Mouse (Mus musculus) sigmoid colon, adult 10 weeks (tissue): Measurements from ENCODE around the gene Prc1. TPM values are rescaled to one million over a fixed set of nuclear protein-coding genes. Genes with fewer than 3 reads are reported as not detected.

ENCODE experiments used
- polyA plus RNA-seq: library from polyadenylated mRNA; stranded (reverse); fragments of 350-450 nt; fragmentation: Illumina TruSeq; extraction: RNeasy Lipid Tissue Mini Kit (QIAGEN cat#74804); gene quantifications from one replicate; pipeline ENCODE4 v1.2.3, GENCODE M21; 2014; ENCODE audit warnings: low read depth, low replicate concordance

The Prc1 gene
- polyA plus RNA-seq: 29.1 TPM

DNA sequence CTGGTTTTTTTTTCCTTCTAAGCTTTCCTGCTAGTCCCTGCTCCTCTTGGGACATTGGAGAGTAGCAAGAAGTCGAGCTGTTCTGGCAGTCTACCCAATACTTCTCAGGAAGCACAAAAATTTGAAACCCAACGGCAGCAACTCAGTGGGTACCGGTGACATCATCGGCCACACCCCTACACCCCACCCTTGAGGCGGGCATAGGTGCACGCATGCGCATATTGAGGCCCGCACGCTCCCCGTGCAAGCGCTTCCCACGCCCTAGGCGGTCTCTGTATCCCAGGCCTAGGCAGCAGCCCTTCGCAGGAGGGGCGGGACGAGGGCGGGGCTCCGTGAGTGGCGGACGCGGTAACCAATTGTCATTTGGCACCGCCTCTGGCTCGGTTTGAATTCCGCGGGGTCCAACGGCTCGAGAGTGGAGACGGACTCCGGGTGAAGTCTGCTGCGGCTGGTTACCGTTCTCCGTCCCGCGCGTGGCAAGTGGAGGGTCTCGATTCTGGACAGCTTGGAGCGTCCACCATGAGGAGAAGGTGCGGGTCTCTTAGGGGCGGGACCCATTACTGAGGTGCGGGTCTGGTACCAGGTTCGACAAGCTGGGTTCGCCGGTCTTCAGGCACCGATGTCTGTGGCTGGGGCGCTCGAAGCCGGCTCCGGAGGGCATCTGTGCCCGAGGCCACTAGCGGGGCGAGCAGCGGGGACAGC lies at the start of gene Prc1:
Gene Prc1 (plus strand): TSS at position 389 of the 702 bp plus-strand sequence.

DNA sequence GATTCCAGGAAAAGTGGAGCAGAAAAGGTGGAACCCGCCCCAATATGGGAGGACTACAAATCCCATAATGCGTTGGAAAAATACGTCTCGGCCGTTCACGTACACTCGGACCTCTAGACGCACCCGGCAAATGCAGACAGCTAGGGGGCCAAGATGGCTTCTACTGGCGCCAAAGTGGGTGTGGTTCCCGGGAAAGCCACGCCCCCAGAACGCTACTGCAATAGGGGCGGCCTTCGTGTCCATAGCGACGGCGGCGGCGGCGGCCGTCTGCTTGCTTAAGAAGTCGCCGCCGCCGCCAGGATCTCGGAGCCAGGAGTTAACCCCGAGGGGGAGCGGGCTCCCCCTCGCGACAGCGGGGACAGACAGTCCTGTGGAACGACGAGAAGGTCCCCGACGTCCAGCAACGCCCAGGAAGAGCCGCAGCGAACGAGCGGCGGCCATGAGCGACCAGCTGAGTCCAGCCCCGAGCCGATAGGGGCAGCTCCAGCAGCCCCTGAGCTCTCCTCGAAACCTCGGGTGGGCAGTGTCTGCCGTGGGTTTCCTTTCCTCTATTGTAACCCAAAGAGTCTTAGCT lies 48.0 kb upstream of the Prc1 start, which contains the start of gene Ttll13:
Gene Ttll13 (plus strand): TSS at position 229 of the 574 bp plus-strand sequence.

DNA sequence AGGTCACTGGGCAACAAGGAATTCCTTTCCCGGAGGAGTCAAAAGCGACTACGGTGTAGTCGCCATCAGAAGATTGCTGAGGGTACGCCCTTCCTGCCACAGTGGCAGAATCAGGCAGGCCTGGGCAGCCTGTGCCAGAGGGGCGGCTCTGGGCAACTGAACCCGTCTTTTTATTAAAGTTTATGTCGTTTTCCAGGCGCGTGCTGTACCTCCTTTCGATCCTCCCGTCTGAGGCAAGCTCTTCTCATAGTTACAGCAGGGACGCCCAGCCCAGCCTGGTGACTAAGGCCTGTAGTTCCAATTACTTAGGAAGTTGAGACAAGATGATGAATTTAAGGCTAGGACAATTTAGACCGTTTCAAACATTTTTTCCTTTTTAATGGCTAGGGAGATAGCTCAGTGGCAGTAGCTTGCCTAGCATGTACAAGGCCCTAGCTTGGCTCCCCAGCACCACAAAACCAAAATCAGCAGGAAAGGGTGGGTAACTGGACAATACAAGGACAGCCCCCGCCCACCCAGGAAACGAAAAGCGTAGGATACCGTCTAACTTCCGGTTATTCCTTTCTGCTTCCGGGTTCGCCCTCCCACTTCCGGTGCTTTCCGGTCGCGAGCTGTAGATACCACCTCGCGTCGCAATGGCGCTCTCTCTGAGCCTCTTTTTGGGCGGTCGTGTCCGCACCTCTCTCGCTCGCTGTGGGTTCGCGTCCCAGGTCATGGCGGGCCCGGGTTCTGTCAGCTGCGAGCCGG lies 33.5 kb upstream of the Prc1 start, which contains the start of gene Ngrn:
Gene Ngrn (plus strand): TSS at position 591 of the 747 bp plus-strand sequence.

DNA sequence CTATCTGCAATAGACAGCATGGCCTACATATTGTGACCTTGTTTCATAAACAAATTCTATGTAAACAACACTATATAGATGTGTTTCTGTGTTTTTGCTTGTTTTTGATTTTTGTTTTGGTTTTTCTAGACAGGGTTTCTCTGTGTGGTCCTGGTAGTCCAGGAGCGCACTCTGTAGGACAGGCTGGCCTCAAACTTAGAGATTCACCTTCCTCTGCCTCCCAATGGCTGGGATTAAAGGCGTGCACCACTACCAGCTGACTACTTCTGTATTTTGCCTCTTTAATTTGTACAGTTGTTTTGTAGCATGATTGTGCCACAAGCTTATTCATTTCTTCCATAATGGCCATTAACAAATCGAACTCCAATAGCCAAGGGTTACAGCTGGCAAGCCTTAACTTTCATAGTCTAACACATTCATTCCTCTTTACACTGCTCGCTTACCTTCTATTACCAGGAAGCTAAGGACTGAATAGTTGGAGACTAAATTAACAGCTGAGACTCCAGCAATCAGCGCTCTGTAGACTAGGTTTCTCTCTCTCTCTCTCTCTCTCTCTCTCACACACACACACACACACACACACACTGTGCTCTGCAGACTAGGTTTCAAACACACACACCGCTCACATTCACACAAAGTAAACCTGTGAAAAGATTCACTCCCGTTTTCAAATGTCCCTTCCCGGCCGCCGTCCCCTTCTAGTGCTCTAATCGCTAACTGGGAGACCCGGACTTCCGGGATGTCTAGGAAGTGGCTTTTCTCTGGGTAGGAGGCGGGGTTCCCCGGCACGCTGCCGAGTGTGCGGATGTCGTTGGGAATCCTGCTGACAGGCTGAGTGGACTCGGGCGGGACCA lies 25.1 kb upstream of the Prc1 start, which contains the start of gene Vps33b:
Gene Vps33b (plus strand): TSS at position 753 of the 854 bp plus-strand sequence.

DNA sequence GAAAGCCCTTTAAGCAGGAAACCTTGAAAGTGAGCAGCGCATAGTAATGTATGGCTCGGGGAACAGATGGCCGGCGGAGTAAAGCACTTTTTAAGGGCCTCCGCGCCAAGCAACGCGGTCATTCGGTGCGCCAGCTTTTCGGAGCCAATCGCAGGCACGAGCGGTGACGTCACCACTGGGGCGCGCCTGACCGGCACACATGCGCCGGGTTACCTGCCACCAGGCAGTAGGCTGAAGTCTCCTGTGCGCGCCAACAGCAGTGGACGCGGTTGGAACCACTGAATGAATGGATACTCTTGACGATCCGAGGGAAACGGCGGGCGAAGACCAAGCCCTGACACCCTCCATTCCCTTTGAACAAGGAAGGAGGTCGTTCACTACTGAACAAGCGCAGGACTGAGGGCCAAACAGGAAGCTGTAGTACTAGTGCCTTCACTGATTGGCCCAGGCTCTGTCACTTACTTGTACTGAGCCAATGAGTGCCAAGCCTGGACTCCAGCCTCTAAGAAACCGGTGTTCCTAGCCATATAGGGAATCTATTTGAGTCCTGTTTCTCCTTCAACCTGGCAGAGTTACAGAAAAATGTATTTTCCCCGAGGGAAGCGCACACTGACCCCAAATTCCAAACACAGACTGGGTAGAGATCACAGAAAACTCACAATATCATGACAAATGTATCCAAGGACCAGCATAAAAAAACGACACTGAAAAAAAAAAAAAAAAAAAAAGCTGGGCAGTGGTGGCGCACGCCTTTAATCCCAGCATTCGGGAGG lies 30.0 kb downstream of the Prc1 start, which contains the start of gene Rccd1:
Gene Rccd1 (minus strand): TSS at position 412 of the 773 bp plus-strand sequence.

DNA sequence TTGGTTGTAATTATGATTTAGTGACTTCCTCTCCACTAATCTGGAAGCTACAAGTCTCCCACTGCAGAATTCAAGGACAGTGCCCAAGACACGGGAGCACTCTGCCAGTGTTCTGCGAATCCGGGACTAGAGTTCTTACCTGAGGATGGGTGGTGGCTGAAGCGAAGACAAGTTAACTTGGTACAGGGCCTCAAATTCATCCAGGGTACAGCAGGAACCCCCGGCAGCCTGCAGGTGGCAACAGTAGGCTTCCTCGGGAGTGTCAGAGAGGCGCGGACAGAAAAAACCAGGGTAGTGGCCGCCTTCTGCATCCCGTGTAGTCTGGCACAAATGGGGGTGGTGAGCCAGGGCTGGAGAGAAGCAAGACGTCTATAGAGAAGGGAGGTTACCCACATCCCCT lies 46.5 kb downstream of the Prc1 start, which contains the start of gene Unc45a:
Gene Unc45a (minus strand): TSS at position 213 of the 400 bp plus-strand sequence.

DNA sequence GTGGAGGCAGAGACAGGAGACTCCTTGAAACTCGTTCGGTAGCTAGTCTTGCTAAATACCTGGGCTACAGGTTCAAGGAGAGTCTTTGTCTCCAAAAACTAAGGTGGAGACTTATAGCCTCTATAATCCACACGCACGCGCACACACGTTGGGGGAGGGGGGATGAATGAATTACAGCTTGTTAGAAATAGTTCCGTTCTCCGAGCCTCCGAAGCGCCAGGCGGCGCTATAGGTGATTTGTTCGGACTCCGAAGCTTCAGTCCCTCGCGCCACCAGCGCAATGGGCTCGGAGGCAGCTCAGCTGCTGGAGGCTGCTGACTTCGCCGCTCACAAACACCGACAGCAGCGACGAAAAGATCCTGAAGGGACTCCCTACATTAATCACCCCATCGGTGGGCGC lies 48.6 kb downstream of the Prc1 start, which contains the start of gene Hddc3:
Gene Hddc3 (plus strand): TSS at position 247 of the 400 bp plus-strand sequence.

Other genes starting within 250 kb of the Prc1 start
- 5.1 TPM for gene Idh2, start 179.1 kb upstream of the Prc1 start, polyA plus RNA-seq
- 4.6 TPM for gene Sema4b, start 107.6 kb upstream of the Prc1 start, polyA plus RNA-seq
- 39.8 TPM for gene Cib1, start 61.6 kb upstream of the Prc1 start, polyA plus RNA-seq
- 3.4 TPM for gene Gdpgp1, start 61.6 kb upstream of the Prc1 start, polyA plus RNA-seq
- 0.41 TPM for gene Ttll13, start 48.1 kb upstream of the Prc1 start, polyA plus RNA-seq
- 14.2 TPM for gene Ngrn, start 33.2 kb upstream of the Prc1 start, polyA plus RNA-seq
- gene Vps33b, start 24.8 kb upstream of the Prc1 start, polyA plus RNA-seq: 5.7 TPM
- gene Rccd1, start 30.0 kb downstream of the Prc1 start, polyA plus RNA-seq: 5.7 TPM
- 5.3 TPM for gene Unc45a, start 46.6 kb downstream of the Prc1 start, polyA plus RNA-seq
- 16.5 TPM for gene Hddc3, start 48.7 kb downstream of the Prc1 start, polyA plus RNA-seq
- 7.2 TPM for gene Man2a2, start 76.9 kb downstream of the Prc1 start, polyA plus RNA-seq
- gene Fes, start 93.5 kb downstream of the Prc1 start, polyA plus RNA-seq: 0.66 TPM
- gene Furin, start 111.0 kb downstream of the Prc1 start, polyA plus RNA-seq: 1.5 TPM
- gene Blm, start 240.7 kb downstream of the Prc1 start, polyA plus RNA-seq: 13.5 TPM